In genomic region chr2:94248948-94249347, GRCm38 (mm10) we compare ENCODE assay signal across 25 mouse cellular contexts.
DNase-seq lines count a peak whose midpoint lies in the region; ATAC-seq and TF ChIP-seq lines count a peak whose summit lies in the region.
"Had no signal": no experiment of that assay in that cellular context is flagged by ENCODE, and none has a peak within 500 bp of the region (broad histone marks: within the 10 kb centered on the region; RNA-seq: fewer than 3 reads in every experiment).

No protein-coding gene starts in this region.

- no peak for ATAC-seq in hindbrain, embryonic 16.5 days
- ATAC-seq: CD4-positive, CD25-positive, alpha-beta regulatory T cell, adult 4 months; forebrain, embryonic 14.5 days; forebrain, embryonic 16.5 days had no signal

- H3K36me3 ChIP-seq in heart, embryonic 10.5 days, result no peaks in the 10 kb centered on the region
- H3K36me3 ChIP-seq in hindbrain, embryonic 16.5 days (ENCODE audit: control insufficient read depth, insufficient read depth, low read length), result no peaks in the 10 kb centered on the region
- no peaks in the 10 kb centered on the region for H3K36me3 ChIP-seq in hindbrain, embryonic 10.5 days
- H3K36me3 ChIP-seq in MEL (ENCODE audit: control insufficient read depth in 1 of 2, insufficient read depth in 2 of 2, low read length in 2 of 2), result no peaks in the 10 kb centered on the region
- H3K36me3 ChIP-seq: embryonic facial prominence, embryonic 13.5 days; embryonic facial prominence, embryonic 15.5 days; G1E had no signal

- TF ChIP-seq EP300 in MEL (IDR thresholded peaks at IDR 0.05; ENCODE audit: low read depth in 1 of 2, low read length in 2 of 2), result no peak

- peaks cover 62% of the 10 kb centered on the region for H3K27me3 ChIP-seq in heart, embryonic 10.5 days (ENCODE audit: insufficient read depth, poor library complexity, severe bottlenecking)
- peaks cover under 1% of the 10 kb centered on the region; the same call in 1 of the 2 replicates for H3K27me3 ChIP-seq in hindbrain, embryonic 16.5 days (replicated peaks; ENCODE audit: control insufficient read depth, insufficient read depth, low read length)
- H3K27me3 ChIP-seq in hindbrain, embryonic 10.5 days (ENCODE audit: insufficient read depth, poor library complexity, severe bottlenecking), result peaks cover 58% of the 10 kb centered on the region
- H3K27me3 ChIP-seq in MEL (ENCODE audit: control insufficient read depth in 1 of 2, insufficient read depth in 2 of 2, low read length in 2 of 2), result no peaks in the 10 kb centered on the region; a peak in 1 of 4 replicates

- no peak overlapping the region for H3K4me3 ChIP-seq in heart, embryonic 10.5 days
- no peak overlapping the region for H3K4me3 ChIP-seq in hindbrain, embryonic 16.5 days (ENCODE audit: low read length)
- no peak overlapping the region for H3K4me3 ChIP-seq in hindbrain, embryonic 10.5 days
- no peak overlapping the region for H3K4me3 ChIP-seq in MEL (ENCODE audit: control insufficient read depth in 1 of 2, insufficient read depth in 1 of 2, low read depth in 2 of 2, low read length in 2 of 2)
- H3K4me3 ChIP-seq: embryonic facial prominence, embryonic 13.5 days; embryonic facial prominence, embryonic 15.5 days; erythroblast, embryonic 14.5 days; forebrain, embryonic 10.5 days; forebrain, embryonic 12.5 days had no signal

- no peak for TF ChIP-seq RAD21 in MEL (IDR thresholded peaks at IDR 0.05; ENCODE audit: low read depth, low read length)

- TF ChIP-seq CTCF in MEL (IDR thresholded peaks at IDR 0.05 in 2 of 3, conservative IDR thresholded peaks at IDR 0.05 in 1 of 3; ENCODE audit: control insufficient read depth in 1 of 3, insufficient read depth in 1 of 3, low read depth in 2 of 3, low read length in 3 of 3, poor library complexity in 1 of 3, severe bottlenecking in 1 of 3), result no peak

- H3K79me2 ChIP-seq in MEL (ENCODE audit: control insufficient read depth, insufficient read depth, low read length, poor library complexity), result no peaks in the 10 kb centered on the region

- no peak overlapping the region for H3K27ac ChIP-seq in heart, embryonic 10.5 days
- H3K27ac ChIP-seq in hindbrain, embryonic 16.5 days (ENCODE audit: low read depth, low read length), result 0 out of 2 replicates have a peak overlapping the region, but pooled peaks have one; percentile 31
- no peak overlapping the region for H3K27ac ChIP-seq in hindbrain, embryonic 10.5 days
- H3K27ac ChIP-seq in MEL (ENCODE audit: control insufficient read depth, low read depth, low read length), result no peak overlapping the region
- H3K27ac ChIP-seq: embryonic facial prominence, embryonic 13.5 days; embryonic facial prominence, embryonic 15.5 days; forebrain, embryonic 10.5 days; forebrain, embryonic 12.5 days had no signal

- WGBS in heart, embryonic 10.5 days, result 56% methylated on average over 3 of the region's 3 CpGs
- 71% methylated on average over 3 of the region's 3 CpGs for WGBS in hindbrain, embryonic 16.5 days
- WGBS in hindbrain, embryonic 10.5 days, result 67% methylated on average over 3 of the region's 3 CpGs

- peaks cover 31% of the 10 kb centered on the region for H3K4me1 ChIP-seq in heart, embryonic 10.5 days
- peaks cover 11% of the 10 kb centered on the region for H3K4me1 ChIP-seq in hindbrain, embryonic 16.5 days (ENCODE audit: control insufficient read depth, insufficient read depth, low read depth, low read length)
- H3K4me1 ChIP-seq in hindbrain, embryonic 10.5 days (replicated peaks), result peaks cover 31% of the 10 kb centered on the region
- H3K4me1 ChIP-seq in MEL (ENCODE audit: control insufficient read depth in 1 of 2, insufficient read depth in 2 of 2, low read length in 2 of 2), result no peaks in the 10 kb centered on the region

- no peak overlapping the region for H3K9ac ChIP-seq in hindbrain, embryonic 16.5 days (ENCODE audit: low read depth, low read length)
- H3K9ac ChIP-seq in MEL (ENCODE audit: control insufficient read depth, low read depth, low read length, poor library complexity, severe bottlenecking), result no peak overlapping the region
- H3K9ac ChIP-seq: embryonic facial prominence, embryonic 13.5 days; embryonic facial prominence, embryonic 15.5 days; forebrain, embryonic 12.5 days had no signal

- no peak for TF ChIP-seq POLR2A in MEL (IDR thresholded peaks at IDR 0.05; ENCODE audit: control insufficient read depth in 1 of 2, insufficient read depth in 1 of 2, low read depth in 1 of 2, low read length in 2 of 2, poor library complexity in 1 of 2)

- peak; percentile 20 for DNase-seq in cerebellum, adult 9-10 months
- no peak for DNase-seq in cerebellum, postnatal 10 days
- peak; percentile 57 for DNase-seq in heart, embryonic 10.5 days (ENCODE audit: low spot score)
- no peak for DNase-seq in heart, postnatal 36 days
- DNase-seq in hindbrain, embryonic 10.5 days (ENCODE audit: low spot score), result no peak
- DNase-seq in MEL (ENCODE audit: low read depth, low spot score), result no peak
- DNase-seq: adrenal gland, adult 2 months; adrenal gland, postnatal 10 days; adrenal gland, postnatal 25 days; B cell, adult 2 months; cerebellum, adult 11 months; cerebellum, adult 8-10 months; cerebellum, postnatal 14 days; cerebellum, postnatal 36 days; embryo, embryonic 11 days had no signal

- no peak overlapping the region for H3K4me2 ChIP-seq in hindbrain, embryonic 16.5 days (ENCODE audit: low read length)
- H3K4me2 ChIP-seq: embryonic facial prominence, embryonic 13.5 days; embryonic facial prominence, embryonic 15.5 days; forebrain, embryonic 12.5 days had no signal

- intact Hi-C loops in heart, postnatal 36 days (cut with DNase I), result no loop called here

- H3K9me3 ChIP-seq in heart, embryonic 10.5 days, result no peaks in the 10 kb centered on the region
- no peaks in the 10 kb centered on the region for H3K9me3 ChIP-seq in hindbrain, embryonic 16.5 days (ENCODE audit: control insufficient read depth, low read length)
- no peaks in the 10 kb centered on the region for H3K9me3 ChIP-seq in hindbrain, embryonic 10.5 days
- H3K9me3 ChIP-seq in MEL (replicated peaks; ENCODE audit: insufficient read depth, low read length), result no peaks in the 10 kb centered on the region
- H3K9me3 ChIP-seq: embryonic facial prominence, embryonic 13.5 days; embryonic facial prominence, embryonic 15.5 days; forebrain, embryonic 10.5 days; forebrain, embryonic 12.5 days; G1E had no signal

TF ChIP-seq in MEL, 35 proteins besides CTCF, POLR2A, EP300 and RAD21:
- TF ChIP-seq MYB (IDR thresholded peaks at IDR 0.05; ENCODE audit: low read depth, low read length) (no peak), USF1 (IDR thresholded peaks at IDR 0.05; ENCODE audit: low read depth, low read length) (peak; percentile 29; the same call in 1 of the 2 replicates), POLR2AphosphoS2 (IDR thresholded peaks at IDR 0.05; ENCODE audit: low read length) (no peak)

Comparison
In these comparisons a context has a peak if more than half of its experiments do, and no peak if none do; other contexts are left out.
1. DNase-seq: peak in cerebellum, adult 9-10 months (single experiment) and heart, embryonic 10.5 days (single experiment); none in cerebellum, postnatal 10 days (0 of 2), heart, postnatal 36 days (0 of 2), hindbrain, embryonic 10.5 days (single experiment) and MEL (single experiment).